Mouse (Mus musculus) gastrocnemius, adult 8-10 months (tissue): Measurements from ENCODE around the gene Irak1. TPM values are rescaled to one million over a fixed set of nuclear protein-coding genes. Genes with fewer than 3 reads are reported as not detected.

Source experiments
- DNase-seq, 2 experiments: peaks; one replicate each; pipeline ENCODE4 v3.0.0; 2022; ENCODE audit warnings: low spot score in 2 of 2
- microRNA-seq: library from miRNA; unstranded; fragments of <30 nt; microRNA quantifications from one replicate; pipeline ENCODE4 v1.2.0, GENCODE M21; 2022
- total RNA-seq, 4 experiments: library from RNA; stranded (reverse); gene quantifications; 2 replicates each; pipeline ENCODE4 v1.2.4; 2022

Irak1 gene
- total RNA-seq, 4 experiments from 2014 or later = 34.9 to 39.0 (median 37.5) TPM

DNA sequence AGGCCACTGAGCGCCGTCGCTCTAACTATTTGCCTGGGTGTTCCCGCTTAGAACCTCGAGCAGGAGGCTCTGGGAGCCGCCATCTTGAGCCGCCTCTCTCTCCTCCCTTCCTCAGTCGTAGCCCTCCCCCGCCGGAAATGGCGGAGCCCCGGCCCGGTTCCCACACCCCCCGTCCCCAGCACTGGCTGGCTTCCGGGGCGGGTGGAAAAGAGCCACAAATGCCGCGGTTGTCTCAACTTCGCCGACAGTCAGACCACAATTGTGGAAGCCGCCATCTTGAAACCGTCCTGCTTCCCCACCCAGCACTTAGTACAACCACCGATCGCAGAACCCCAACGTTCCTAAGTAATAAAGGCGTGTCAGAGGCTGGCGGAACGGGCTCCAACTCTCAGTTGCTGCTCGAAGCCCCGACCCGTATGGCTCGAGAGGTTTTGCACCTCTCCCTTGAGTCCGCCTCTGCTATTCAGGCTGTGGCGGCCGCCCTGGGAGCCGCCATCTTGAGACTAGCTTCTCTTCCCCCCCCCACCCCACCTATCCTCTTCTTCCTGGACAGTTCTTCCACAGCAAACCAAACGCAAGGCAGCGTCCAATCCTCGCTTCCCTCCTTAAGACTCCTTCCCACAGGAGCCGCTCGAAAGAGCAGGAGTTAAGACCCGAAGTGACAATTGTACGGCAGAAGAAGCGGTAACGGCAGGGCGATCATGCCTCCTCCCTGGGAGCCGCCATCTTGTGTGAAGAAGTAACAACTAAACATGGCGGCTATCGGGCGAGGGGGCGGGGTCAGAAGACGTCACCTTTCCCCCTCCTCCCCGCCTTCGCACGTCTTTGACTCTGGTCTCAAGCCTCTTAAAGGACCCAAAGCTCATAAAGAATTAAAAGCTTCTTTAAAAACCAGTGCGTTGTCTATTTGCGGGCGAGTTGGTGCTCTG is 57.2 kb downstream of the Irak1 start, which contains the start of gene Hcfc1:
Gene Hcfc1, minus strand, starts transcription at position 110 of the 929 bp plus-strand sequence.
- peak; percentile 83 to 87 for DNase-seq

DNA sequence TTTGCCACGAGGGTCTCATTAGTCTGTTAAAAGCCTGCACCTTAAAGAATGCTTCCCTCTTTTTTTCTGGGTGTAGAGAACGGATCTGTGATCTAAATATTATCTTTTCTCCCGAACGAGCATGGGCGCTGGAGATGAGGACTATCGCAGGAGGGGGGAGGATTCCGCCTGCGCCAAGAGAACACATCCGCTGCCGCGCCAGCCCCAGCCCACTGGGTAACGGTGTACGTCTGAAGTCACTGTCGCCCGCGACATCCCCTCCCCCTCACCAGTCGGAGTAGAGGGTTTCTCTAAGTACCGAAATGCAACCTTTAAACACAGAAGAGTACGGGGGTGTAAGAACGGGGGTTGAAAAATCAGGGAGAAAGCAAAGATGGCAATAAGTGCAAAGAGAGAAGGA is 58.4 kb downstream of the Irak1 start:
- peak in 1 of 2 experiments; percentile 23 for DNase-seq

DNA sequence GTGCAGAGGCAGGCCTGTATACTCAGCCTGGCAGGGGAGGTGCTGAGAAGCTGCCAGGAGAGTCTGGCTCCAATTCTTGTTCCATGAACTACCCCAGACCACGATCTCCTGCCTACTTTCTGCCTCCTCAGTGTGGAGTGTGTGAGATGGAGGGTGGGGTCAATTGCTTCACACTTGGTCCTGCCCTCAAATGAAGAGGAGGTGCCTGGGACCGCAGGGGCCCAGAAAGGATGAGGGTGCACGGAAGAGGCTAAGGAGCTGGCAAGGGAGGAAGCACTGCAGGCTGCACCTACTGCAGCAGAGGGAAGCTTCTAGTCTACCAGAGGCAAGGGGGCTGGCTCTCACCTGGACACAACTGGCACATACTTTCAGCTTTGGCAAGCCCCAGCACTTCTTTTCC is 59.4 kb downstream of the Irak1 start:
- DNase-seq = no peak

Small RNAs within 50 kb of the gene (microRNA-seq; reads per million reads assigned to microRNA genes)
- gene Mir5132 (not detected), gene Mir718 (not detected)

Other genes with a start within 250 kb of the Irak1 start
- 10 to 100 TPM; 30.4 to 34.6 (median 32.5) TPM for gene Srpk3, start 249.5 kb downstream of the Irak1 start, total RNA-seq
- 100 to 1,000 TPM; 347 to 391 (median 361) TPM for gene Idh3g, start 237.0 kb downstream of the Irak1 start, total RNA-seq
- 10 to 100 TPM; 79.3 to 97.7 (median 86.9) TPM for gene Ssr4, start 236.9 kb downstream of the Irak1 start, total RNA-seq
- gene Pdzd4, start 198.9 kb downstream of the Irak1 start, total RNA-seq = 1 to 10 TPM in 1 of 4 experiments, under 1 TPM in 3; 0.44 to 1.0 (median 0.81) TPM
- gene Avpr2, start 131.8 kb downstream of the Irak1 start, total RNA-seq = not detected
- 1 to 10 TPM; 1.7 to 3.1 (median 2.6) TPM for gene L1cam, start 127.8 kb downstream of the Irak1 start, total RNA-seq
- 1 to 10 TPM in 1 of 4 experiments, under 1 TPM in 3; 0.22 to 1.1 (median 0.57) TPM for gene Arhgap4, start 102.0 kb downstream of the Irak1 start, total RNA-seq
- 10 to 100 TPM; 46.6 to 61.8 (median 47.7) TPM for gene Naa10, start 102.0 kb downstream of the Irak1 start, total RNA-seq
- 1 to 10 TPM in 3 of 4 experiments, under 1 TPM in 1; 0.87 to 2.3 (median 1.5) TPM for gene Renbp, start 93.1 kb downstream of the Irak1 start, total RNA-seq
- gene Hcfc1, start 57.6 kb downstream of the Irak1 start, total RNA-seq = 10 to 100 TPM; 29.8 to 34.0 (median 32.0) TPM
- 1 to 10 TPM in 1 of 4 experiments, under 1 TPM in 1, not detected in 2; 0.46 to 1.5 TPM for gene Opn1mw, start 103.5 kb upstream of the Irak1 start, total RNA-seq
- 10 to 100 TPM; 27.8 to 32.8 (median 29.0) TPM for gene Mecp2, start 111.4 kb upstream of the Irak1 start, total RNA-seq
- not detected for gene Tex28, start 143.9 kb upstream of the Irak1 start, total RNA-seq
- gene Tktl1, start 153.3 kb upstream of the Irak1 start, total RNA-seq = not detected
- gene Flna, start 225.9 kb upstream of the Irak1 start, total RNA-seq = 10 to 100 TPM; 24.0 to 39.3 (median 32.3) TPM
- 10 to 100 TPM; 23.0 to 29.5 (median 26.9) TPM for gene Emd, start 230.8 kb upstream of the Irak1 start, total RNA-seq
- 100 to 1,000 TPM; 130 to 325 (median 183) TPM for gene Rpl10, start 246.9 kb upstream of the Irak1 start, total RNA-seq